Mouse (Mus musculus) limb, embryonic 15.5 days (tissue): ENCODE measurements around the gene Gm49661. TPM values are rescaled to one million over a fixed set of nuclear protein-coding genes. Genes with fewer than 3 reads are reported as not detected.

ENCODE experiments used
- ATAC-seq: fragments of 200-750 bp; cut with Nextera tagmentation; 2 replicates; pipeline ENCODE4 v1.8.0; 2017; ENCODE audit warnings: low read depth, moderate TSS enrichment; ENCODE audit not compliant: insufficient number of reproducible peaks, low FRiP score, low TSS enrichment
- H3K27ac ChIP-seq: fragments of 300-500 bp; sonication (generic); 2 replicates; pipeline ENCODE4 v1.5.1; 2015; ENCODE audit warnings: moderate library complexity, mild to moderate bottlenecking, inconsistent platforms
- H3K27me3 ChIP-seq: fragments of 300-500 bp; sonication (generic); 2 replicates; pipeline ENCODE4 v1.6.1; 2015; ENCODE audit warnings: inconsistent platforms
- H3K36me3 ChIP-seq: fragments of 300-500 bp; sonication (generic); 2 replicates; pipeline ENCODE4 v1.6.1; 2015; ENCODE audit warnings: inconsistent platforms
- H3K4me1 ChIP-seq: fragments of 300-500 bp; sonication (generic); 2 replicates; pipeline ENCODE4 v1.6.1; 2015; ENCODE audit warnings: inconsistent platforms
- H3K4me2 ChIP-seq: fragments of 300-500 bp; sonication (generic); 2 replicates; pipeline ENCODE4 v1.6.1; 2015; ENCODE audit warnings: mild to moderate bottlenecking, inconsistent platforms
- H3K4me3 ChIP-seq: fragments of 300-500 bp; sonication (generic); 2 replicates; pipeline ENCODE4 v1.5.1; 2015; ENCODE audit warnings: mild to moderate bottlenecking, inconsistent platforms
- H3K9ac ChIP-seq: fragments of 300-500 bp; sonication (generic); 2 replicates; pipeline ENCODE4 v1.6.1; 2015; ENCODE audit warnings: inconsistent platforms
- H3K9me3 ChIP-seq: fragments of 300-500 bp; sonication (generic); 2 replicates; pipeline ENCODE4 v1.6.1; 2016; ENCODE audit warnings: inconsistent platforms
- WGBS: fragments of 180-500 bp; shearing (Covaris S2); methylation state at CpG from one replicate; pipeline ENCODE4 v1.1.7; 2015; 5-methylcytosine and 5-hydroxymethylcytosine counted together
- polyA plus RNA-seq: library from polyadenylated mRNA; unstranded; fragments of >200 nt; fragmentation: Nextera tagmentation; extraction: Ambion mirVana; gene quantifications from 2 replicates; pipeline ENCODE4 v1.2.1, GENCODE M21; 2015

Gm49661 gene
- polyA plus RNA-seq, 1 experiment from 2014 or later, result not detected

GRCm38 (mm10) chr8:84973803-84974542, 4.7 kb upstream of the Gm49661 start:
- Histone ChIP-seq H3K4me3 (no peak overlapping the region), H3K4me2 (no peak overlapping the region), H3K36me3 (peaks cover 44% of the 10 kb centered on the region), H3K4me1 (peaks cover 53% of the 10 kb centered on the region), H3K27me3 (peaks cover 15% of the 10 kb centered on the region), H3K9me3 (no peaks in the 10 kb centered on the region), H3K9ac (no peak overlapping the region), H3K27ac (0 out of 2 replicates have a peak overlapping the region, but pooled peaks have one; percentile 1)
- ATAC-seq, result no peak
- WGBS, result 66% methylated on average over 4 of the region's 4 CpGs

- Histone ChIP-seq H3K27me3 (peaks cover 12% of the 10 kb centered on the region), H3K9ac (no peak overlapping the region), H3K36me3 (peaks cover 44% of the 10 kb centered on the region), H3K4me2 (no peak overlapping the region), H3K9me3 (no peaks in the 10 kb centered on the region), H3K4me3 (no peak overlapping the region), H3K27ac (no peak overlapping the region), H3K4me1 (peaks cover 50% of the 10 kb centered on the region)
- WGBS, result 96% methylated on average over 1 of the region's 1 CpGs
- no peak for ATAC-seq
These were observed 3.8 kb upstream of the Gm49661 start for GRCm38 (mm10) chr8:84973079-84973478.

GRCm38 (mm10) chr8:84970913-84971312, 1.7 kb upstream of the Gm49661 start:
- Histone ChIP-seq H3K4me3 (peak overlapping the region; percentile 58), H3K27ac (no peak overlapping the region), H3K4me2 (peak overlapping the region; percentile 83), H3K36me3 (peaks cover 44% of the 10 kb centered on the region), H3K4me1 (peaks cover 37% of the 10 kb centered on the region), H3K27me3 (no peaks in the 10 kb centered on the region), H3K9ac (0 out of 2 replicates have a peak overlapping the region, but pooled peaks have one; percentile 26), H3K9me3 (no peaks in the 10 kb centered on the region)
- WGBS, result 58% methylated on average over 5 of the region's 5 CpGs
- ATAC-seq, result no peak

- peak overlapping the region; percentile 58 for H3K4me3 ChIP-seq
- no peaks in the 10 kb centered on the region for H3K9me3 ChIP-seq
- H3K4me1 ChIP-seq, result peaks cover 36% of the 10 kb centered on the region
- H3K9ac ChIP-seq, result peak overlapping the region; percentile 64
- peak overlapping the region; percentile 83 for H3K4me2 ChIP-seq
- peak overlapping the region; percentile 87 for H3K27ac ChIP-seq
- ATAC-seq, result no peak
- no peaks in the 10 kb centered on the region for H3K27me3 ChIP-seq
- peaks cover 44% of the 10 kb centered on the region for H3K36me3 ChIP-seq
- 6% methylated on average over 21 of the region's 21 CpGs for WGBS
These were observed 1.0 kb upstream of the Gm49661 start for GRCm38 (mm10) chr8:84970135-84970790.

GRCm38 (mm10) chr8:84968650-84969049, 583 bp downstream of the Gm49661 start:
- H3K4me3 ChIP-seq, result peak overlapping the region; percentile 58
- H3K27me3 ChIP-seq, result no peaks in the 10 kb centered on the region
- peaks cover 40% of the 10 kb centered on the region for H3K4me1 ChIP-seq
- H3K36me3 ChIP-seq, result peaks cover 29% of the 10 kb centered on the region
- peak overlapping the region; percentile 83 for H3K4me2 ChIP-seq
- 8% methylated on average over 2 of the region's 2 CpGs for WGBS
- H3K9me3 ChIP-seq, result no peaks in the 10 kb centered on the region
- peak overlapping the region; percentile 87 for H3K27ac ChIP-seq
- ATAC-seq, result no peak
- peak overlapping the region; percentile 64 for H3K9ac ChIP-seq

GRCm38 (mm10) chr8:84967532-84968304, 1.5 kb downstream of the Gm49661 start:
- Histone ChIP-seq H3K27ac (peak overlapping the region; percentile 87; the same call in 1 of the 2 replicates), H3K4me1 (peaks cover 40% of the 10 kb centered on the region), H3K27me3 (no peaks in the 10 kb centered on the region), H3K4me3 (no peak overlapping the region), H3K9ac (no peak overlapping the region), H3K9me3 (no peaks in the 10 kb centered on the region), H3K4me2 (no peak overlapping the region), H3K36me3 (peaks cover 21% of the 10 kb centered on the region)
- ATAC-seq, result no peak
- WGBS, result 90% methylated on average over 13 of the region's 13 CpGs

GRCm38 (mm10) chr8:84966603-84967002, 2.6 kb downstream of the Gm49661 start:
- Histone ChIP-seq H3K4me3 (peak overlapping the region; percentile 65; the same call in 1 of the 2 replicates), H3K9me3 (no peaks in the 10 kb centered on the region), H3K27me3 (no peaks in the 10 kb centered on the region), H3K4me1 (peaks cover 39% of the 10 kb centered on the region), H3K4me2 (peak overlapping the region; percentile 79; the same call in 1 of the 2 replicates), H3K9ac (no peak overlapping the region), H3K27ac (peak overlapping the region; percentile 55), H3K36me3 (peaks cover 14% of the 10 kb centered on the region)
- whole genome bisulfite sequencing, result 57% methylated on average over 3 of the region's 3 CpGs
- no peak for ATAC-seq

GRCm38 (mm10) chr8:84965731-84966291, 3.4 kb downstream of the Gm49661 start:
- Histone ChIP-seq H3K4me3 (peak overlapping the region; percentile 65), H3K9ac (peak overlapping the region; percentile 64), H3K27me3 (no peaks in the 10 kb centered on the region), H3K4me2 (peak overlapping the region; percentile 79), H3K36me3 (peaks cover 8% of the 10 kb centered on the region; the same call in 1 of the 2 replicates), H3K4me1 (peaks cover 33% of the 10 kb centered on the region), H3K27ac (peak overlapping the region; percentile 82), H3K9me3 (no peaks in the 10 kb centered on the region)
- peak; percentile 78 for ATAC-seq
- 0% methylated on average over 41 of the region's 41 CpGs for WGBS

GRCm38 (mm10) chr8:84963952-84964351, 5.3 kb downstream of the Gm49661 start:
- no peak for ATAC-seq
- H3K36me3 ChIP-seq, result peaks cover 17% of the 10 kb centered on the region

GRCm38 (mm10) chr8:84959811-84960210, 9.4 kb downstream of the Gm49661 start:
- H3K27ac ChIP-seq, result no peak overlapping the region
- 91% methylated on average over 7 of the region's 7 CpGs for WGBS
- no peak for ATAC-seq
- peaks cover 1% of the 10 kb centered on the region for H3K4me1 ChIP-seq
- H3K4me3 ChIP-seq, result no peak overlapping the region
- H3K9me3 ChIP-seq, result no peaks in the 10 kb centered on the region
- H3K36me3 ChIP-seq, result peaks cover 34% of the 10 kb centered on the region
- no peak overlapping the region for H3K9ac ChIP-seq
- H3K4me2 ChIP-seq, result no peak overlapping the region
- H3K27me3 ChIP-seq, result no peaks in the 10 kb centered on the region

More at GRCm38 (mm10) chr8:84963952-84964351, 5.3 kb downstream of the Gm49661 start:
- WGBS, result 87% methylated on average over 4 of the region's 4 CpGs
- no peak overlapping the region for H3K9ac ChIP-seq
- no peak overlapping the region for H3K27ac ChIP-seq
- H3K27me3 ChIP-seq, result no peaks in the 10 kb centered on the region
- H3K4me3 ChIP-seq, result no peak overlapping the region
- peaks cover 24% of the 10 kb centered on the region for H3K4me1 ChIP-seq
- no peak overlapping the region for H3K4me2 ChIP-seq
- no peaks in the 10 kb centered on the region for H3K9me3 ChIP-seq

- 49% methylated on average over 2 of the region's 2 CpGs for WGBS
These were observed 12.5 kb downstream of the Gm49661 start for GRCm38 (mm10) chr8:84956768-84957167.

More at GRCm38 (mm10) chr8:84956768-84957167, 12.5 kb downstream of the Gm49661 start:
- no peak overlapping the region for H3K4me3 ChIP-seq
- no peak overlapping the region for H3K4me2 ChIP-seq
- H3K36me3 ChIP-seq, result peaks cover 31% of the 10 kb centered on the region
- no peak overlapping the region for H3K9ac ChIP-seq
- H3K27ac ChIP-seq, result no peak overlapping the region
- H3K9me3 ChIP-seq, result no peaks in the 10 kb centered on the region
- no peak for ATAC-seq
- H3K27me3 ChIP-seq, result peaks cover 16% of the 10 kb centered on the region
- peaks cover 5% of the 10 kb centered on the region for H3K4me1 ChIP-seq
